Mouse (Mus musculus) heart, adult 2 months (tissue): ENCODE results near the gene Shisal2b. TPM values are rescaled to one million over a fixed set of nuclear protein-coding genes. Genes with fewer than 3 reads are reported as not detected.

Experiments
- DNase-seq, 2 experiments: peaks; one replicate each; pipeline ENCODE4 v3.0.0; 2021
- H3K27ac ChIP-seq: fragments of 200-600 bp; 2 replicates; pipeline ENCODE4 v1.8.1; 2022
- H3K27me3 ChIP-seq: fragments of 200-500 bp; 2 replicates; pipeline ENCODE4 v1.6.1; 2012; ENCODE audit warnings: mild to moderate bottlenecking, low read length, inconsistent platforms, mixed read lengths; ENCODE audit not compliant: control insufficient read depth, insufficient read depth
- H3K36me3 ChIP-seq: fragments of 200-500 bp; 2 replicates; pipeline ENCODE4 v1.6.1; 2012; ENCODE audit warnings: low read length, inconsistent platforms; ENCODE audit not compliant: control insufficient read depth, insufficient read depth
- H3K4me1 ChIP-seq: fragments of 200-500 bp; 2 replicates; pipeline ENCODE4 v1.6.1; 2011; ENCODE audit warnings: low read length; ENCODE audit not compliant: control insufficient read depth, insufficient read depth
- H3K4me3 ChIP-seq: fragments of 200-600 bp; 2 replicates; pipeline ENCODE4 v1.8.1; 2022
- H3K79me2 ChIP-seq: fragments of 200-500 bp; replicated peaks from 2 replicates; pipeline ENCODE4 v1.6.1; 2012; ENCODE audit warnings: mild to moderate bottlenecking, inconsistent platforms, low read length, moderate library complexity, mixed read lengths; ENCODE audit not compliant: control insufficient read depth, insufficient read depth
- H3K9ac ChIP-seq: fragments of 200-500 bp; 2 replicates; pipeline ENCODE4 v1.6.1; 2012; ENCODE audit warnings: low read depth, mild to moderate bottlenecking, control low read depth, inconsistent platforms, low read length, mixed read lengths
- CTCF ChIP-seq: fragments of 200-600 bp; IDR thresholded peaks from 2 replicates; pipeline ENCODE4 v1.8.1; 2022; ENCODE audit warnings: antibody characterized with exemption, mild to moderate bottlenecking, moderate library complexity
- EP300 ChIP-seq: fragments of 200-500 bp; IDR thresholded peaks from 2 replicates; pipeline ENCODE4 v1.6.1; 2011; ENCODE audit warnings: low read depth, low read length, control low read depth; ENCODE audit not compliant: insufficient read depth
- POLR2A ChIP-seq: fragments of 200-500 bp; IDR thresholded peaks from 2 replicates; pipeline ENCODE4 v1.6.1; 2011; ENCODE audit warnings: mild to moderate bottlenecking, low read depth, low read length, control low read depth; ENCODE audit not compliant: insufficient read depth
- WGBS: fragments of 180-500 bp; shearing (Covaris S2); methylation state at CpG from one replicate; pipeline ENCODE4 v1.1.7; 2018; 5-methylcytosine and 5-hydroxymethylcytosine counted together
- intact Hi-C: fragments of 180-260 bp; cut with DNase I; formaldehyde crosslinking; loops from one replicate; pipeline ENCODE4 v1.15.1; 2025
- polyA plus RNA-seq: library from polyadenylated mRNA; depleted of rRNA; stranded (reverse); fragments of >200 nt; gene quantifications from 2 replicates; pipeline ENCODE4 v1.2.3, GENCODE M21; 2012; rRNA removed
- total RNA-seq, 2 experiments: library from RNA; stranded (reverse); gene quantifications; 2 replicates each; pipeline ENCODE4 v1.2.3; 2021

Shisal2b gene
- total and polyA plus RNA-seq, 3 experiments: not detected

- H3K79me2 ChIP-seq: no peaks in the 10 kb centered on the region
- H3K27ac ChIP-seq: no peak overlapping the region
- peaks cover 3% of the 10 kb centered on the region for H3K4me1 ChIP-seq
- WGBS: 49% methylated on average over 7 of the region's 7 CpGs
- TF ChIP-seq POLR2A (no peak), CTCF (no peak), EP300 (no peak)
- no peak overlapping the region for H3K9ac ChIP-seq
- no peak for DNase-seq
- peaks cover 4% of the 10 kb centered on the region for H3K36me3 ChIP-seq
- H3K27me3 ChIP-seq: no peaks in the 10 kb centered on the region
- intact Hi-C loops: no loop called here
- no peak overlapping the region for H3K4me3 ChIP-seq
Observed at GRCm38 (mm10) chr13:104799566-104800182, 64.0 kb downstream of the Shisal2b start.

DNA sequence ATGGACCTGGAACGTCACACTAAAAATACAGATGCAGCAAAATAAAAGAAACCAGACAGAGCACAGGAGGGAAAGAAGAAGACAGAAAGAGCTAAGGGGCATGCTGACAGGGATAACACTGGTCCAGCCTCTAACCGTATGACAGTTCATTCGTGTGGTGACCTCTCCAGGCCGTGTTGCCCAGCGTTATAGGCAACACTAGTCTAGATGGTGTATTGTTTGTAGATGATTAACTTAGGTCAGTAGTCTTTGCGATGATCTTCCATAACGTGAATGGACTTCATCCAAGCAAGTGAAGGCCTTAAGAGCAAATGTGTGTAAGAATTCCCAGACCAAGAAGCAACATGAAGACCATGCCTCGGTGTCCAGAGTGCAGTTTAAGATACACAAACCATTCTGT, 64.6 kb downstream of the Shisal2b start:
- H3K27ac ChIP-seq: no peak overlapping the region
- H3K4me1 ChIP-seq: peaks cover 3% of the 10 kb centered on the region
- H3K36me3 ChIP-seq: peaks cover 4% of the 10 kb centered on the region
- intact Hi-C loops: no loop called here
- 92% methylated on average over 8 of the region's 8 CpGs for WGBS
- H3K79me2 ChIP-seq: no peaks in the 10 kb centered on the region
- no peak for DNase-seq
- no peak for TF ChIP-seq POLR2A
- TF ChIP-seq EP300: no peak
- TF ChIP-seq CTCF: no peak
- H3K4me3 ChIP-seq: no peak overlapping the region
- H3K9ac ChIP-seq: no peak overlapping the region
- H3K27me3 ChIP-seq: no peaks in the 10 kb centered on the region

Other genes with a start within 250 kb of the Shisal2b start
- 10 to 100 TPM; 21.0 to 22.3 TPM for gene Srek1ip1, start 71.4 kb downstream of the Shisal2b start, total RNA-seq
- gene Srek1ip1, start 71.4 kb downstream of the Shisal2b start, polyA plus RNA-seq: 11.3 and 19.5 TPM in 2 replicates
- gene Cwc27, start 46.8 kb downstream of the Shisal2b start, total RNA-seq: 10 to 100 TPM; 13.5 to 15.2 TPM
- gene Cwc27, start 46.8 kb downstream of the Shisal2b start, polyA plus RNA-seq: 4.5 and 8.3 TPM in 2 replicates
- gene Rgs7bp, start 191.0 kb upstream of the Shisal2b start, total RNA-seq: 1 to 10 TPM; 4.3 to 4.9 TPM
- 1.1 and 1.4 TPM in 2 replicates for gene Rgs7bp, start 191.0 kb upstream of the Shisal2b start, polyA plus RNA-seq
- gene 4933425L06Rik, start 218.2 kb upstream of the Shisal2b start, total RNA-seq: not detected
- not detected in 2 replicates for gene 4933425L06Rik, start 218.2 kb upstream of the Shisal2b start, polyA plus RNA-seq